Mouse (Mus musculus): ENCODE measurements around the gene Myo15b.
A peak's percentile ranks its signal among the peaks of the same experiment; 100 is the strongest.

The Myo15b gene

GRCm38 (mm10) chr11:115902831-115903230 is 44.6 kb downstream of the Myo15b start:
- peak; percentile 66 to 82 for DNase-seq (ENCODE audit: low spot score in 2 of 2)

GRCm38 (mm10) chr11:115903384-115904230 is 45.4 kb downstream of the Myo15b start:
- DNase-seq (ENCODE audit: low spot score in 2 of 2): peak in 1 of 2 experiments; percentile 37

- no peak for DNase-seq (ENCODE audit: low spot score in 2 of 2)
Measured at GRCm38 (mm10) chr11:115904231-115904955, 46.2 kb downstream of the Myo15b start.

- peak; percentile 55 to 63 for DNase-seq (ENCODE audit: low spot score in 2 of 2)
Measured at GRCm38 (mm10) chr11:115904956-115905790, 47.0 kb downstream of the Myo15b start.

GRCm38 (mm10) chr11:115906116-115906515 is 47.9 kb downstream of the Myo15b start:
- no peak for DNase-seq (ENCODE audit: low spot score in 2 of 2)

GRCm38 (mm10) chr11:115906521-115906920 is 48.3 kb downstream of the Myo15b start:
- DNase-seq (ENCODE audit: low spot score in 2 of 2): no peak

- DNase-seq (ENCODE audit: low spot score in 2 of 2): peak; percentile 41 to 51
Measured at GRCm38 (mm10) chr11:115911134-115911561, 52.9 kb downstream of the Myo15b start.

GRCm38 (mm10) chr11:115911632-115912376 is 53.6 kb downstream of the Myo15b start, which contains the start of gene Smim6:
Gene Smim6 (plus strand): TSS chr11:115912017.
- peak; percentile 36 to 49 for DNase-seq (ENCODE audit: low spot score in 2 of 2)

- DNase-seq (ENCODE audit: low spot score in 2 of 2): no peak
Measured at GRCm38 (mm10) chr11:115916579-115916978, 58.4 kb downstream of the Myo15b start.

GRCm38 (mm10) chr11:115918637-115919036 is 60.4 kb downstream of the Myo15b start:
- no peak for DNase-seq (ENCODE audit: low spot score in 2 of 2)

- DNase-seq (ENCODE audit: low spot score in 2 of 2): no peak
Measured at GRCm38 (mm10) chr11:115919073-115919472, 60.9 kb downstream of the Myo15b start.

- no peak for DNase-seq (ENCODE audit: low spot score in 2 of 2)
Measured at GRCm38 (mm10) chr11:115920110-115920818, 62.1 kb downstream of the Myo15b start.

GRCm38 (mm10) chr11:115921986-115922385 is 63.8 kb downstream of the Myo15b start:
- DNase-seq (ENCODE audit: low spot score in 2 of 2): no peak

GRCm38 (mm10) chr11:115929031-115929430 is 70.8 kb downstream of the Myo15b start:
- no peak for DNase-seq (ENCODE audit: low spot score in 2 of 2)

GRCm38 (mm10) chr11:115929818-115930217 is 71.6 kb downstream of the Myo15b start:
- DNase-seq (ENCODE audit: low spot score in 2 of 2): no peak

- no peak for DNase-seq (ENCODE audit: low spot score in 2 of 2)
Measured at GRCm38 (mm10) chr11:115931235-115931634, 73.0 kb downstream of the Myo15b start.

GRCm38 (mm10) chr11:115933108-115933746 is 75.0 kb downstream of the Myo15b start, which contains the start of the genes Sap30bp and Recql5:
Gene Sap30bp (plus strand): TSS chr11:115933282.
Gene Recql5 (minus strand): TSS chr11:115933477.
- peak; percentile 96 to 97 for DNase-seq (ENCODE audit: low spot score in 2 of 2)

GRCm38 (mm10) chr11:115933747-115934110 is 75.5 kb downstream of the Myo15b start:
- DNase-seq (ENCODE audit: low spot score in 2 of 2): no peak

- peak; percentile 54 to 63 for DNase-seq (ENCODE audit: low spot score in 2 of 2)
Measured at GRCm38 (mm10) chr11:115939690-115940329, 81.6 kb downstream of the Myo15b start.
